Mouse (Mus musculus) frontal cortex, adult 2 months (tissue): ENCODE measurements at regions not wholly inside any gene's neighbourhood (a gene's known extent, or its start where the extent isn't known, plus 50 kb on each side); places are given as distances from the start of the nearest gene placed in this dataset.

Experiments
- DNase-seq, 2 experiments: peaks; one replicate each; pipeline ENCODE4 v3.0.0; 2022; ENCODE audit warnings: low spot score in 1 of 2; ENCODE audit errors: extremely low spot score in 1 of 2

- DNase-seq: no peak
Observed at GRCm38 (mm10) chr13:116619105-116619504, 309.6 kb upstream of the Isl1 start.

GRCm38 (mm10) chr13:116596346-116596745, 286.9 kb upstream of the Isl1 start:
- no peak for DNase-seq

- no peak for DNase-seq
Observed at GRCm38 (mm10) chr13:116595512-116595911, 286.0 kb upstream of the Isl1 start.

GRCm38 (mm10) chr13:116575958-116576335, 266.5 kb upstream of the Isl1 start:
- DNase-seq: no peak

- no peak for DNase-seq
Observed at GRCm38 (mm10) chr13:116575274-116575957, 265.9 kb upstream of the Isl1 start.

- no peak for DNase-seq
Observed at GRCm38 (mm10) chr13:116555053-116555452, 245.6 kb upstream of the Isl1 start.

- DNase-seq: no peak
Observed at GRCm38 (mm10) chr13:116535211-116535610, 225.7 kb upstream of the Isl1 start.

- peak; percentile 24 to 36 for DNase-seq
Observed at GRCm38 (mm10) chr13:116533163-116533562, 223.7 kb upstream of the Isl1 start.

- no peak for DNase-seq
Observed at GRCm38 (mm10) chr13:116528289-116528688, 218.8 kb upstream of the Isl1 start.

GRCm38 (mm10) chr13:116527037-116527436, 217.5 kb upstream of the Isl1 start:
- DNase-seq: no peak

GRCm38 (mm10) chr13:116523713-116524303, 214.3 kb upstream of the Isl1 start:
- DNase-seq: no peak

GRCm38 (mm10) chr13:116514640-116515311, 205.3 kb upstream of the Isl1 start:
- DNase-seq: no peak

- DNase-seq: no peak
Observed at GRCm38 (mm10) chr13:116514256-116514639, 204.8 kb upstream of the Isl1 start.

GRCm38 (mm10) chr13:116512398-116512797, 202.9 kb upstream of the Isl1 start:
- no peak for DNase-seq

GRCm38 (mm10) chr13:116508213-116508811, 198.8 kb upstream of the Isl1 start:
- no peak for DNase-seq

GRCm38 (mm10) chr13:116497659-116498414, 188.3 kb upstream of the Isl1 start:
- no peak for DNase-seq

- DNase-seq: no peak
Observed at GRCm38 (mm10) chr13:116495641-116496040, 186.2 kb upstream of the Isl1 start.

- DNase-seq: no peak
Observed at GRCm38 (mm10) chr13:116489420-116489819, 179.9 kb upstream of the Isl1 start.

- no peak for DNase-seq
Observed at GRCm38 (mm10) chr13:116474611-116475010, 165.1 kb upstream of the Isl1 start.

- DNase-seq: no peak
Observed at GRCm38 (mm10) chr13:116461757-116462156, 152.3 kb upstream of the Isl1 start.
